Comparison of ENCODE assay signal across 7 mouse cellular contexts in the genomic region with DNA sequence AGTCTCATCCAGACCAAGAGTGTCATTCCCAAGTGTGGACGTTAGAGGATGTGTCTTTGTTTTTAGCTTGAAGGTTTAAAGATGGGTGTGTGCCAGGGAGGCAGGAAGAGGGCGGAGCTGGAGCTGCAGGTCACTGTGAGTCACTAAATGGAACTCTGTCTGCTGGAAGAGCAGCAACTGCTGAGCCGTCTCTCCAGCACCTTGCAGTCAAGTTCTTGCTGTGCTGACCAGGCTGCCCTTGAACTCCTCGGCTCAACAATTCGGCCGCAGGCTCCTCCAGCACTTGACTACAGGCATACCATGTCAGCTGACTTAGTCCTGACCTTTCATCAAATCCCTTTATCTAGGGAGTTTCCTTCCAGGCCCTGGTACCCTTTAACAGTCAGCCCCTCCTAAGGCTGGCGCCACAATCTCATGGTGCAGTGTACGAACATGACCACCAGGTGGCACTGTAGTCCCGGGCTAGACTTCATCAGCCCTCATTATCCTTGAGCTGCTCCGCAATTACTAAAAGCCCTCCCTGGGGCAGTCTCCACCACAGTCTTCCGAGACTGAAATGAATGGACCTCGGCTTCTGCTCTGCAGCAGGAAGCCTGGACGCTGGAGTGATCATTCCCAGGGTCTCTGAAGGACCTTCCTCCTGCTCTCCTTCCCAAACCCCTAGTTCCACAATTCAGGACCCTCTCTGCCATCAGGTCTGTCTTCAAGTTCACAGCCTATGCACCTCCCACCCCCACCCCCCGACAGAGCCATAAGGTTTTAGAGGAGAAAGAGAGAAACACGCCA. TPM values are rescaled to one million over a fixed set of nuclear protein-coding genes. Genes with fewer than 3 reads are reported as not detected.
DNase-seq lines count a peak whose midpoint lies in the region; ATAC-seq and TF ChIP-seq lines count a peak whose summit lies in the region.

No protein-coding gene starts in this region.

- peak; percentile 93; the same call in 1 of the 2 replicates for TF ChIP-seq CTCF in heart, adult 2 months (IDR thresholded peaks at IDR 0.05)

- no peaks in the 10 kb centered on the region for H3K27me3 ChIP-seq in embryonic facial prominence, embryonic 12.5 days
- H3K27me3 ChIP-seq in heart, adult 2 months (ENCODE audit: control insufficient read depth, insufficient read depth, low read length) = no peaks in the 10 kb centered on the region
- H3K27me3 ChIP-seq in limb, embryonic 13.5 days = no peaks in the 10 kb centered on the region
- no peaks in the 10 kb centered on the region for H3K27me3 ChIP-seq in midbrain, embryonic 15.5 days (replicated peaks)

- peak overlapping the region; percentile 85 for H3K27ac ChIP-seq in embryonic facial prominence, embryonic 12.5 days
- peak overlapping the region; percentile 36 for H3K27ac ChIP-seq in heart, adult 2 months
- peak overlapping the region; percentile 85 for H3K27ac ChIP-seq in limb, embryonic 13.5 days
- peak overlapping the region; percentile 63 for H3K27ac ChIP-seq in midbrain, embryonic 15.5 days

- intact Hi-C loops in heart, adult 2 months (cut with DNase I) = loop anchor here (1.0 to 5.0 kb wide), 3 partner anchors 60 to 272 kb away; no protein-coding TSS in a partner anchor

- no peaks in the 10 kb centered on the region for H3K36me3 ChIP-seq in embryonic facial prominence, embryonic 12.5 days
- no peaks in the 10 kb centered on the region for H3K36me3 ChIP-seq in heart, adult 2 months (ENCODE audit: control insufficient read depth, insufficient read depth, low read length)
- no peaks in the 10 kb centered on the region for H3K36me3 ChIP-seq in limb, embryonic 13.5 days
- H3K36me3 ChIP-seq in midbrain, embryonic 15.5 days (replicated peaks) = no peaks in the 10 kb centered on the region

- H3K4me2 ChIP-seq in embryonic facial prominence, embryonic 12.5 days (replicated peaks) = peak overlapping the region; percentile 47
- H3K4me2 ChIP-seq in limb, embryonic 13.5 days (replicated peaks) = peak overlapping the region; percentile 59
- peak overlapping the region; percentile 33 for H3K4me2 ChIP-seq in midbrain, embryonic 15.5 days

- ATAC-seq in embryonic facial prominence, embryonic 12.5 days (ENCODE audit: insufficient number of reproducible peaks, insufficient read depth, low FRiP score, low TSS enrichment) = peak; percentile 82
- ATAC-seq in limb, embryonic 13.5 days (ENCODE audit: low FRiP score, low read depth) = peak; percentile 77
- ATAC-seq in midbrain, embryonic 15.5 days (replicated peaks) = peak; percentile 76

- 5% methylated on average over 15 of the region's 15 CpGs for WGBS in embryonic facial prominence, embryonic 12.5 days
- 4% methylated on average over 15 of the region's 15 CpGs for WGBS in heart, adult 2 months
- WGBS in limb, embryonic 13.5 days = 7% methylated on average over 15 of the region's 15 CpGs
- WGBS in midbrain, embryonic 15.5 days = 8% methylated on average over 15 of the region's 15 CpGs

- TF ChIP-seq EP300 in heart, adult 2 months (IDR thresholded peaks at IDR 0.05; ENCODE audit: insufficient read depth, low read depth, low read length) = peak; percentile 98

- H3K9ac ChIP-seq in embryonic facial prominence, embryonic 12.5 days = peak overlapping the region; percentile 40
- H3K9ac ChIP-seq in heart, adult 2 months (ENCODE audit: low read depth, low read length) = peak overlapping the region; percentile 32
- peak overlapping the region; percentile 57 for H3K9ac ChIP-seq in limb, embryonic 13.5 days
- 0 out of 2 replicates have a peak overlapping the region, but pooled peaks have one; percentile 0 for H3K9ac ChIP-seq in midbrain, embryonic 15.5 days

- TF ChIP-seq POLR2A in heart, adult 2 months (IDR thresholded peaks at IDR 0.05; ENCODE audit: insufficient read depth, low read depth, low read length) = peak; percentile 60; the same call in 1 of the 2 replicates

- peak overlapping the region; percentile 15; the same call in 1 of the 2 replicates for H3K4me3 ChIP-seq in embryonic facial prominence, embryonic 12.5 days
- H3K4me3 ChIP-seq in heart, adult 2 months = peak overlapping the region; percentile 26
- H3K4me3 ChIP-seq in limb, embryonic 13.5 days = peak overlapping the region; percentile 25
- no peak overlapping the region for H3K4me3 ChIP-seq in midbrain, embryonic 15.5 days

- H3K4me1 ChIP-seq in embryonic facial prominence, embryonic 12.5 days = peaks cover 14% of the 10 kb centered on the region
- H3K4me1 ChIP-seq in heart, adult 2 months (ENCODE audit: control insufficient read depth, insufficient read depth, low read length) = peaks cover 13% of the 10 kb centered on the region
- peaks cover 28% of the 10 kb centered on the region for H3K4me1 ChIP-seq in limb, embryonic 13.5 days
- H3K4me1 ChIP-seq in midbrain, embryonic 15.5 days = peaks cover 13% of the 10 kb centered on the region

- no peaks in the 10 kb centered on the region for H3K9me3 ChIP-seq in embryonic facial prominence, embryonic 12.5 days
- no peaks in the 10 kb centered on the region for H3K9me3 ChIP-seq in limb, embryonic 13.5 days
- no peaks in the 10 kb centered on the region for H3K9me3 ChIP-seq in midbrain, embryonic 15.5 days

- DNase-seq in adrenal gland, adult 8-10 months = peak; percentile 86
- peak; percentile 85 to 91 for DNase-seq in heart, adult 2 months
- peak; percentile 63 to 85 for DNase-seq in kidney, adult 8-10 months
- peak; percentile 77 to 91 for DNase-seq in spleen, adult 18-20 months

- no peaks in the 10 kb centered on the region for H3K79me2 ChIP-seq in heart, adult 2 months (replicated peaks; ENCODE audit: control insufficient read depth, insufficient read depth, low read length)

RNA-seq across cellular contexts. Expression of gene Fam76a, which starts 23.1 kb away (rescaled TPM):
- total RNA-seq in adrenal gland, adult 8-10 months (2022) = 10 to 100 TPM; 30.0 to 55.3 (median 45.3) TPM
- polyA plus RNA-seq in embryonic facial prominence, embryonic 12.5 days (2016; fragmentation: Nextera tagmentation; extraction: Ambion mirVana) = 37.7 and 40.9 TPM in 2 replicates
- 10 to 100 TPM; 29.5 to 45.1 TPM for total RNA-seq in heart, adult 2 months (2021)
- 13.3 and 16.3 TPM in 2 replicates for polyA plus RNA-seq in heart, adult 2 months (2012; rRNA removed)
- 39.9 and 44.8 TPM in 2 replicates for polyA plus RNA-seq in limb, embryonic 13.5 days (2015; fragmentation: Nextera tagmentation; extraction: Ambion mirVana)
- polyA plus RNA-seq in midbrain, embryonic 15.5 days (2015; fragmentation: Nextera tagmentation; extraction: Ambion mirVana) = 44.6 and 45.6 TPM in 2 replicates

RNA-seq across cellular contexts. Expression of gene Fgr, which starts 28.4 kb away (rescaled TPM):
- under 1 TPM; 0.42 to 0.92 (median 0.64) TPM for total RNA-seq in adrenal gland, adult 8-10 months (2022)
- polyA plus RNA-seq in embryonic facial prominence, embryonic 12.5 days (2016; fragmentation: Nextera tagmentation; extraction: Ambion mirVana) = 0.29 and 0.39 TPM in 2 replicates
- under 1 TPM; 0.43 to 0.47 TPM for total RNA-seq in heart, adult 2 months (2021)
- polyA plus RNA-seq in heart, adult 2 months (2012; rRNA removed) = 0.73 and 1.7 TPM in 2 replicates
- 0.19 and 0.26 TPM in 2 replicates for polyA plus RNA-seq in limb, embryonic 13.5 days (2015; fragmentation: Nextera tagmentation; extraction: Ambion mirVana)
- polyA plus RNA-seq in midbrain, embryonic 15.5 days (2015; fragmentation: Nextera tagmentation; extraction: Ambion mirVana) = 0.06 and 0.27 TPM in 2 replicates

Comparison
In these comparisons a context has a peak if more than half of its experiments do, and no peak if none do; other contexts are left out.
1. H3K9ac ChIP-seq: peak in every context shown above with its lines; median percentile 57 in limb, embryonic 13.5 days; 40 in embryonic facial prominence, embryonic 12.5 days; 32 in heart, adult 2 months; 0 in midbrain, embryonic 15.5 days.